Mouse (Mus musculus) heart, postnatal 4 days (tissue): ENCODE measurements at regions not wholly inside any gene's neighbourhood (a gene's known extent, or its start where the extent isn't known, plus 50 kb on each side); places are given as distances from the start of the nearest gene placed in this dataset.

ENCODE experiments used
- DNase-seq: peaks from one replicate; pipeline ENCODE4 v3.0.0; 2021

DNA sequence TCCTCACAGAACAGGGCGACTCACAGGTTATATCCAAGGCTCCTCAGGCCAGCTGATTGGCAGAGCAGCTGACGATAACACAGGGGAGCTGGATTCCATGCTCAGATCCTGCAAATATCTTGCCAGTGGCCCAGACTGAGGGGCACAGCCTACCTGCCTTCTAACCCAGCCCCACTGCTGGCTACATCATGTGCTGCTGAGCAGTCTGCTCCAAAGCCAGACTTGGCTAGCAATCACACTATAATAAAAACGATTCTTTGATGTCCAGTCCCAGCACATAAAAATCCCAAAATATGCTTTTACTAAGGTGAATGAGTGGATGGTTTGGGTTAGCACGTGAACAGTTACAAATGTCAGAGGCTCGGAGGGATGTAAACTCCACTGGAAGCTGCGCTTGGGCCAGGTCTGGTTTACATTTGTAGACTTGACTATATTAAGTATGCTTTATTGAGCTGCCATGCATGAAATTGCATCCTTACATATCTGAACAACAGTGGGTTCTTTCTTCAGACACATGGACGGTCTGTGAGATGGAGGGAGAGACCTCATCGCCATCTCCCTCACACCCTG is 200.2 kb downstream of the Thbs2 start:
- no peak for DNase-seq

DNA sequence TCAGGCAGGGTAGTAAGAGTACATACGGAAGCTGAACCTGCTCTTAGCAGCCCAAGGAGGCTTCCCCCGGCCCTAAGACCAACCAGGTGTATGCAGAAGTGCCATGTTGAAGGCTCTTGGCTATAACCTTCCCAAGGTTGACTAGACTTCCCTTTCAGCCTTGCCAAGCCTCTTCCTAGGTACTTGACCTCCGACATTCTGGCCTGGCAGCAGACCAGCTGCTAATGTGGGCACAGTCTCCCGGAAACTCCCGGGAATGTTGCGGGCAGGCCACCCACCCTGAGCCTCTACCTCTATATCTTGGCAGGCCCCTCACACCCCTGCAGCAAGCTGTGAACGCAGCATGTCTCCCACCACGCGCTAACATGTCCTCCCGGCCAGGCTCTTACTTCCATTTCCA is 201.1 kb downstream of the Thbs2 start:
- DNase-seq, result no peak

DNA sequence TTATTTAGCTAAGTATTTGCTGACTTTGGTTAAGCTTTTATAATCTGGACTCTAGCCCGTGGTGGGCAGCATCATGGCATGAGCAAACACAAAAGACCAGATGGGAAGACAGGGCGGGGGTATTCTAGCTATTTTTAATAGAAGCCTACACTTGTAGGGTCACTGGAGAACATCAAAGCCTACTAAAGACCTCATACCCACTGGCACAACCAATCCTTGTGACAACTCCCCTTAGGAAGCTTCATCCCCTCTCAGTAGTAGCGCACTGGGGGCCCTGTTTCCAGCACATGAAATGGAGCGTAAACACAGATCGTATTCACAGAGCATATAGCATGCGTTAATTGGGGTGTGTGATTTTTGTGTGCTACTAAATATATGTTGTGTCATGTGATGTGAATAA is 202.4 kb downstream of the Smoc2 start:
- no peak for DNase-seq

DNA sequence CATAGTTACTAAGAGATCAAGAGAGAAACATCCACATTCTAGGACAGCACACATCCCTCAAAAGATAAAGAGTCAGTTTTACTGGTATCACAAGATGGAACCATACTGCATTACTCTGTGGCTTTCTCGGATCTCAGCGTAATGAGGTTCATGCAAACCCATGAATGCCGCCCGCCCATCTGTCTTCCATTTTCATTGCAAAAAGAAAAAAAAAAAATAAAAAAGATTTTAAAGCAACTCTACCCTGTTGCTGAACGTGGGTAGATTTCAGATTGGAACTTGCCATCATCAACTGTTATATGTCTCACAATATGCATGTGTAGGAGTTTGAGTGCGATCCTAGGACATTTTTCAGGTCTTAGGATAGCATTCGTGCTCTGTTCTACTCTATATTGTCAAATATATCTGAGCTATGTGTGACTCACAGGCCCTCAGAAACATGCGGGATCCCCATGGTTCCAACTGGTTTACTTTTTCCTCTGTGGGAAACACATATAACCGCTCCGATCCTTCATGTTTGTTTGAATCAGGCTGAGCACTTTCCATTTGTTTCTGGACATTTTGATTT is 199.7 kb downstream of the Smoc2 start:
- DNase-seq, result no peak

DNA sequence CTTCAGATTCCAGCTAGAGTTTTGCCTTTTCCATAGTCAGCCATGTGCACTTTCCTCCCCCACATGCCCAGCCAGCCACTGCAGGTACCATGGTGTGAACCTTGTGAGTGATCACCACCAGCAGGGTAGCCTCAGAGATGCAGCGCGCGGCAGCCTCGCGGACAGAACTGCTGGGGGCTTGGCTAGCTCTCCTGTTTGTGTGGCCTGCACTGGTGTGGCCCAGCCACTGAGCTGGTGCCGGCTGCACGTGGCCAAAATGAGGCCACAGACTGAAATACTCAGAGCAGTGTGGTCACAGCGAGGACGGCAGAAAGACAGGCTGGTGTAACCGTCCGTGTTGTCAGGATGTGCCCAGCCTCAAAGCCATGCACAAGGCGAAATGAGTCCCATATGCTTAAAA is 197.4 kb downstream of the Smoc2 start:
- no peak for DNase-seq

DNA sequence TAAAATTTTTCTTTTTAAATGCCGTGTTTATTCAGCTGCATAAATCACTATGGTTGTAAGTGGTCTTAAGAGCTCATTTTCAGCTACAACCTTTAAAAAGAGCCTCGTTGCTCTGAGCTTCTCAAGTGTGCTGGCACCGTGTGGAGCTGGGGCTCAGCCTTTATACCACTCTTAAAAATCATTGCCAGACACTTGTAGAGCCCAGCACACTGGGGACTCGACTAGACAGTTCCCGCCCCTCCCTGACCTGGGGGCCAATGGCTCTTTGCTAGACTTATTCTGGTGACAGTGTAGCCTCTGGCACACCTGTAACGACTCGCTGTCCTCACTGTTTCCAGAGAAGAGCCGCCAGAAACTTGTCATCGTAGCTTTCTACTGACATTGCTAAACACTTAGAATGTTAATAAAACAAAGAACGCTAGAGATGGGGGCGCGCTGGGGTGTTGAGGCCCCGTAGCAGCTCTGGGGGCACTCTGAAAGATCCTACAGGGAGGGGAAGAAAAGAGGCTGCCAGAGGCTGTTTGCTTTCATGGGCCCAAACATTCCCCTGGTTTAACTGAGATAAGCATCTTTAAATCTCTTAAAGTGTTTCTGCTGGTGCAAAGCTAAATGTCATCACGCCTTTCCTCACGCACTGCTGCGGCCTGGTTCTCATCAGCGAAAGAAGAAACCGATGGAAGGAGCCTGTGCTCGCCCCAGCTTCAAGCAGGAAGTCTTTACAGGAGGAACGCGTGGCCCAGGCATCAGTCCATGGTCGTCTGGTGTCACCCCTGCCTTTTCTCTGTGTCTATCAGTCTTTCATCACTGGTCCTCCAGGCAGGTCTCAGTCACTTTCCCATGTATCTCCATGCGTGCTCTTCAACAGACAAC is 196.7 kb downstream of the Smoc2 start:
- no peak for DNase-seq

DNA sequence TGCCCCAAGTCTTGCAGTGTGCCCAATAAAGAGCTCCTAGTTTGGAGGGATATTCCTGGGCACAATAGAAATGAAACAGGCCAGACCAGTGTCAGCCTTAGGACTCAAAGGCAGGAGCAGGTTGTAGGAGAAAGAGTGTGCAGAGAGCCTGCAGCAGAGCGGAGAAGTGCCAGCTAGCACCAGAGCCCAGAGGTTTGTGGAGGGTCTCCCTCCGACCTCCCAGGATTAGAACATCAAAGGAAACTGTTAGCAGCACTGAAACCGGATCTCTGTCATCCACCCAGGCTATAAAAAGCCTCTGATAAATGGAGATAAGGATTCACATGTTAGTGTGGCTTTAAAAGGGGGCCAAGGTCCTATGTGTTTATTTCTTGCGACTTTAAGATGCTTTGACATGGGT is 196.0 kb downstream of the Smoc2 start:
- no peak for DNase-seq

DNA sequence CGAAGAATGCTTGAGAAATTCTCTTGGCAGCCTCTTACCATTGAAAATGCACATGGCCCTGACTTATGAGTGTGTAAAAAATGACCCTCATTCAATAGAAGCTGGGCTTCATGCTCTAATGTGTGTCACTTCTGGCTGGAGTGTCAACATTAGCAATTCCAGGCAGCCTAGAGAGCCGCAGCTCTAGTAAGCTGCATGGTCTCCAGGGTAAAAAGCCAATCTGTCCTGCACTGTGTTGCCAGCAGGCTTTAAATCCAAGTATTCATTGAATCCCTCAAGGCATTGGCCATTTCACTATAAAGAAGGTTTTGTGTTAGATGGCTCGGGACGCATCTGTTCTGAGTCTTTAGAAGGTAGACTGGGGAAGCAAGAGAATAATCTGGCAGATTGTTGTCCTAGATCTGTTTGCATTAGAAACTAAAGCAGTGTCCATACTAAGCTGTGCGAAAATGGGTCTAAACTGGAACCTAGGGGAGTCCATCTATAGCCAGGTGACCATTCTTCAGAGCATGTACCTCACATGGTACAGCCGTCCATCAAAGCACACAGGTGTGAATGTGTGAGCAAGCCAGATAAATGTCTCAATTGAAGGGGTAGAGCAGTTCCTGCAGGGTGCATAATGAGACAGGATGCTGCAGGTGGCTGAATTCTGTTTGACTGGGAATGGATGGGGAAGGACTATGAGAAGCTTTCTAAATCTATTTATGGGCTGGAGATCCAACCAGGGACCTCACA is 189.6 kb downstream of the Smoc2 start:
- no peak for DNase-seq

DNA sequence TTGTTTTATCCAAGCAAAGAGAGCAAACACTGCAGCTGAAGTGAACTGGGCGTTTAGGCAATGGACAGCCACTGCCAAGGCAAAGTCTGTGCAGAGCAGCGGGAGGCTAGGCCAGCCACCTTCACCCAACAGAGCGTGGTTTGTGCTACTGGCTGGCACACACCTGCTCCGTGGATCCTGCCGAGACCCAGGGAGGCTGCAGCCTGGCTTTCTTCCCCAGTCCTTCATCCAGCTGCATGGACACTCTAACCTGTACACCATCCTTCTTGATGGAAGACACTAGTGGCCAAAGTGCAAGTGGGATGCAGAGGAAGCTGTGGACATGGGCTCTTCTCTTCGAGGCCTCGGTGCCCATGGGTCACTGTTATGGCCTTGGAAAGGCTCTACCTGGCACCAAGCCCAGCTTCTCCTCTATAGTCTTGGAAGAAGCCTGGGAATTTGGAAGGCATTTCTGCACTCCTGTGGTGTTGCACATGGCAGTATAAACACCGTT is 176.0 kb downstream of the Smoc2 start:
- DNase-seq, result no peak
